Mouse (Mus musculus): Measurements from ENCODE around the gene Rab31.
"Not testable (repeated sequence)": the region's sequence is repeated elsewhere in the genome, so short reads cannot be mapped to it uniquely, and the experiment has no call there.

Rab31 gene

DNA sequence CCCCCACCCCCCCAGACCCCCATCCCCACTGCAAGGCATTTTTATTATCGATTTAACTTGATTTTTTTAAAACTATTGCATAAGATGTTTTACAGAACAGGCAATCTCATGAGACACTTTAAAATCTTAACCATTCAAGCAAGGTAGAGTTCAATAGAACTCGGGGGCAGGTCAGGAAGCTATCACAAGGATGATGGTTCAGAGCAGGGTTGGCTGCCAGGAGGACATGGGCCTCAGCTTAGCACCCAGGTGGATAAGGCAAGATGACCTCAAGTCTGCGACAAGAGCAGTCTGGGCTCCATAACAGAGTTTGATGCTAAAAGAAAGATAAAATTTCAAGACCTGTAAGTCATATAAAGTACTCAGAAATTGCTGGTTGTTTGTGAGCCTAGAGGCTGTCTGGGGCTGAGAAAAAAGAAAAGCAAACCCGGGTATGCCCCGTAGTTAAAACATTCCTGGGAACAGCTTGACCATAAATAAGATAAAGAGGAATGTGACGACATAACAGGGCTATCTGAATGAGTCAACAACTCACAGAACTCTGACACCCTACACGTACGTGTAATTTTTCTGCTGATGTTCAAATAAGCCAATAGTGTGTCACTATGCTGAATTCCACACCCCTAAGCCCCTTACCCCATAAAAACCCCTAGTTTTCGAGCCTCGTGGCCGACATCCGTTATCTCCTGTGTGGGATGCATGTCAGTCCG is 143.6 kb downstream of the Rab31 start:
- CTCF ChIA-PET = not testable (repeated sequence)

DNA sequence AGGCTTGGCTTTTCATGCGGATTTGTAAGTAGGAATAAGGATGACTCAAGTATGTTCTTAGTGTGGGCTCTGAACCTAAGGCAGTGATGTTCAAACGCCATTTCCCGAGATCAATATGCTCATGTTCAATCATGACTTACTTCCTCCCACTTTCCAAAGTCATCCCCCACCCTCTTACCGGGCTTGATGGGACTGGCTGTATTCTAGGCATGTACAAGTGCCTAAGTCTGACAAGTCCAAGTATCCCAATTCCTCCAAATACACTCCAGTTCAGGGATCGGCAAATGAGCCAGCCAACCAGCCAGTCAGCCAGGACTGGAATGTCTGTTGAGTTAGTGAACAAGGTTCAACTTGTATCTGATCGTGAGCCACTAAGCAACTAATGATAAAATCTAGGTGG is 146.3 kb downstream of the Rab31 start:
- CTCF ChIA-PET = no interaction called here

DNA sequence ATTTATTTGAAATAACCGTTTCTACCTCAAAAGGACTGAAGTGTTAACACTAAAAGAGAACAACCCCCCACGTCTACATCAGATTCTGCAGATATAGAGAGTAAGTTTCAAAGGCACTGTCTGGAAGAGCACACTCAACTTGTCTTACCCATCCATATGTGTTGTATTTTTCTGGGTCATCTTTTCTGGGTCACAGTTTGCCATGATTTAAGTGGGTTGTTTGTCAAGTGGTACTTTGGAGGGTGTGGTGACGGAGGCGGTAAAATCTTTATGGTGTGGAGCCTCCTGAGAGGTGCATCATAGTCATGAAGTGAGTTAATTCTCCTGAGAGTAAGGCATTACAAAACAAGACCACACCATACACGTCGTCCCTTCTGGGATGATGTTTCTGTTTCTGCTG is 147.0 kb downstream of the Rab31 start:
- CTCF ChIA-PET = no interaction called here

DNA sequence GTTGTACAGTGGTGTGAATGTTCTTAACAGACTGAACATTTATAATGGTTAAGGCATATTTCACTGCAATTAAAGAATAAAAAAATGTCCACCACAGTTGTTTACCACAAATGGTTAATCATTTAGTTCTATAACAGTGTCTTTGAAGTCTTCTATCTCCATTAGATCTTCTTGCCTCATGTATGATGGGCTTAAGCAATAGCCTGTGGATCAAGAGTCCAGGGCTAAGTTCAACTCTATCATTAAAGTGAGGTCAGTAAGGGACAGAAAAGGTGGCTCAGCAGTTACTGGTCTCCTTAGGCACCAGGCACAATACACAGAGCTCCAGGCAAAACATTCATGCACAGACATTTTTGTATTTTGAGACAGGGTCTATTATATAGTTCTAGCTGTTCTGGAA is 149.4 kb downstream of the Rab31 start:
- CTCF ChIA-PET = no interaction called here

DNA sequence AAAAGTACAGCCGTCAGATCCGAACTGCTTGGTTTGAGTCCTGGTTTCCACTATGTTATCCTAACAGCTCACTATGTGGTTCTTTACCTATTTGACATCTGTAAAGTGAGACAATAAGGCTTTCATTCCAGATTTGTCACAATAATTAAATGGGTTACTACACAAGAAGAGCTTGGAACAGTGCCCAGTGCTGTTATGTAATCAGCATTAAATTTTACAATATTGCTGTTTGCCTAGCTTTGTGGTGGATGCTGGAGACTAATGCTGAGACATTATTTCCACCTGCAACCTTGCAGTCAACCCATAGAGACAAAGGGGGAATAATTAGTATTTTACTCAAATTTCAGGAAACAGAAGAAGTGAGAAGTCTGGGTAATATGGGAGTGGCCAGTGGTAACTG is 154.1 kb downstream of the Rab31 start:
- CTCF ChIA-PET = no interaction called here

DNA sequence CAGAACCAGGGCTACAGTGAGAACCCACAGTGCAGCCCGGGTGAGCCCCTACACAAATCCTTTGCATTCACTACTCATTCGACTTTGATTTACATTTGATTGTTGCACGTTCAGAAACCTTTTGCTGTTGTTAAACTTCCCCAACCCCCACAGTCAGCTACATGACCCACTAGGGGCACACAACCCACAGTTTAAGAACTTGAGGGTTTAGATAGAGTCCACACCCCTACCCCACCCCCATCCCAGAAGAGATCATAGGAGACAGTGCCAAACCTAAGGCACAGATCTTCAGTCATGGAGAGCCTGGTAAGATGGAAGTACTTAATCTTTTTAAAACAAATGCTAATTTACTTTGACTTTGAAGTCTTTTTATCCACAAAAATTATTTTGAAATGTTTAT is 156.9 kb downstream of the Rab31 start:
- CTCF ChIA-PET = no interaction called here

DNA sequence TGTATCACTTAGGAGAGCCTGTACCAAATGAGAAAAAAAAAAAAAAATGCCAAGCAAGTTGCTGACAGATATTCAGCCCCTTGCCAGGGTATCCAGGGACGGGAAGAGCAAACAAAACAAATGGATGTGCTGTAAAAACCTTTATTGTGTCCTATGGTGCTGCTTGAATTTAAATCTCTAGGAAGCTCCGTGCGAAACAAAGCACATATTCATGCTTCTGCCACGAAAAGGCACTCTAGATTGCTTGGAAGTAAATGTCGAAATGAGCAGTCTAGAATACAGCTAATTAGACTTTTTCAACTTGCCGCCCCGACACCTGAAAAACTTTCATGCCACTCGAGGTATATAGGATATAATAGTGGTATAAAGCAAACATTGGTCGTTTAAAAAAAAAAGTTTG is 158.1 kb downstream of the Rab31 start:
- CTCF ChIA-PET = no interaction called here

DNA sequence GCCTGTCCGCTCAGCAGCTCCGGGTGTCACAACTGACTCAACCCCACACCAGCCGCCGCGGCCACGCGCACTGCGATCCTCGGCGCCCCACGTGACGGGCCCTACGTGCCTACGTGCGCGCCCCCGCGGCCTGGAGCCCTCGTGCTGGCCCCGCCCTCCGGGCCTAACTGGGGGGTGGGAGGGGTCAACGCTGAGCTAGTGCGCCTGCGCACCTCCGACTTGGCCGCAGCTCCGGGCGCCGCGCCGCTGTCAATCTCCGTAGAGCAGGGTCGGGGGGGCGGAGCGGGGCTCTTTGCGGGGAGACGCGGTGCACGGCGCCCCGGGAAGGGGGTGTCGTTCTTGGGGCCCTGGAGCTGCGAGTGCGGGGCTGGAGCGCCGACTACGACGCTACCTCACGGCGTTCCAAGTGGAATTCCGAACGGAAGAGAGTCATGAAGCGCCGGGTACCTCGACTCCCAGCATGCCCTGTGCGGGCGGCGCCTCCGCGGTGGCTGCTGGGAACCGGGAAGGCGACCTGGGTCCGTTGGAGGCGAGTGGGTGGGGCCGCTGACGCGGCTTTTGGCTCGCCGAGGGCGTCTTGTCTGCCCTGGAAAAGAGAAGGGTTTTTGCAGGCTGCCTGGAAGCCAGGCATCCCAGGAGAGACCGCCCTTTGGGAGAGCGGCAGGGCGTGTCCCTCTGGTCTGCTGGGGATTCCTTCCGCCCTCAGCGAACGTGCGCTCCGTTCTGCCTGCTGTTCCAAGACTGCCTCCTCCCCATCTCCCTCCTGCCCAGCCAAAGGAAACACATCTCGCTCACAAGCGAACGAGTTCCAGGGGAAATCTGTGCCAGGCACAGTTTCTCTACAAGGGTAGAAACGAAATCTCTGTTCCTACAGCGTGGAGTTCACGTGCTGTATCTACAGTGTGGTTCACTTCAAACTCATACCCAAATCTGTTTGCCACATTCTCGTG is 158.8 kb downstream of the Rab31 start, which contains the start of gene Vapa:
TSS of gene Vapa (minus strand) at position 93 of the 950 bp plus-strand sequence.
- CTCF ChIA-PET = no interaction called here

DNA sequence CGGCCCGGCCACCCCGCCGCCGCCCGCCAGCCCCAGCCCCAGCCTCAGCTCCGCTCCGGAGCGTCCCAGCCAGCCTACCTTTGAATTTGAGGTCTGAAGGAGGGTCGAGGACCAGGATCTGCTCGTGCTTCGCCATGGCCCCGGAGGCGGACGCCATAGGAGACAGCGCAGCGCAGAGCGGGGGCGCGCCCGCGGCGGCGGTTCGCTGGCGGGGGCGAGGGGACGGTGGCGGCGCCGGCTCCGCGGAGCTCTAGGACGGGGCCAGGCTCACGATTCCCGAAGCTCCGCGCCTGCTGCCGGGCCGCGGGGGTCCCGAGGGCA is 159.4 kb downstream of the Rab31 start:
- CTCF ChIA-PET = no interaction called here

DNA sequence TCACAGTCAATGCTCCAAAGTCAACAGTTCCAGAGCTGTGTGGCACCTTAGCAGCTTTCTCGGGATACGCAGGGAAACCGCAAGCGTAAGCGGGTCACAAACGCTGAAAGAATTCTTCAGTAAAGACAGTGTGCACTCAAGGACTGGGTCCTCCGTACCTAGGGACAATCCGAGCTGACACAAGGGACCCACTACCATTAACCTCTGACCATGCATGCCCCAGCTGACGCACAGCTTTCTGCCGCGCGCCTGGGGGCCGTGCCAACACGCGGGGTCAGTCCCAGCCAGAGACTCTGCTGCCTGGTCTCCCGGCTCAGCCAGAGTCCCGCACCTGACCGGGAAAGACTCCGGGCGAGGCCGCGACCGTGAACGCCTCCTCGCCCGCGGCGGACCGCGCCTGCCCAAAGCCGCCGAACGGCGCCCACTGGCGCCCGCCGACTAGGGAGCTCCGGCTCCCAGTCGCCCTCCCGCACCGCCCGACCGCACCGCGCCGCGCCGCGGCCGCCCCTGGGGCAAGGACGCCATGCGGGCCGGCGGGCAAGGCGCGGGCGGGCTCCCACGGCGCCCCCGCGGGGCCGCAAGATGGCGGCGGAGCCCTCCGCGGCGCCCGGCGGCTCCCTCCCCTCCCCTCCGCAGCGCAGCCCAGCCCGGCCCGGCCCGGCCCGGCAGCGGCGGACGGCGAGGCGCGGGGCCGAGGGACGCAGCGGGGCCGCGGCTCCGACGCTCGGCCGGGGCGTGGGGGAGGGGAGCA is 160.0 kb downstream of the Rab31 start:
- CTCF ChIA-PET = interaction anchor here (0.8 kb wide), 1 partner anchor 1413 kb away, joined by 4 read pairs; no protein-coding TSS in a partner anchor

DNA sequence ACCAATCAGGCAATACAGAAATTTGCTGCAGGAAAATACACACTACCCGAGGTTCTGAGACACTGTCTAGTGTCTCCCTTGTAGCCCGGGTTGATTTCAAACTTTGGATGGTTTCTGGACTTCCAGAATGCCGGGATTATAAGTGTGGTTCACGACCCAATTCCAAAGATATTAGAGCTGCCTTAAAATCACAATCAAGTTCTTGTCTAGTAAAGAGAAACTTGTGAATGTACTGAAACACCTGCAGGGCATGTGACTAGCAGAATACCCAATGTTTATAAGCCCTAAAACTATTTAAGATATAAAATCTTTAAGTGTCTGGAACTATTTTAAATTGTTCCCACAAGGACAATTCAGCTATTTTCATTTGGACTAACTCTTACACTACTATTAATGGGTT is 160.8 kb downstream of the Rab31 start:
- CTCF ChIA-PET = interaction anchor here (0.8 kb wide), 1 partner anchor 1412 kb away, joined by 4 read pairs; no protein-coding TSS in a partner anchor

DNA sequence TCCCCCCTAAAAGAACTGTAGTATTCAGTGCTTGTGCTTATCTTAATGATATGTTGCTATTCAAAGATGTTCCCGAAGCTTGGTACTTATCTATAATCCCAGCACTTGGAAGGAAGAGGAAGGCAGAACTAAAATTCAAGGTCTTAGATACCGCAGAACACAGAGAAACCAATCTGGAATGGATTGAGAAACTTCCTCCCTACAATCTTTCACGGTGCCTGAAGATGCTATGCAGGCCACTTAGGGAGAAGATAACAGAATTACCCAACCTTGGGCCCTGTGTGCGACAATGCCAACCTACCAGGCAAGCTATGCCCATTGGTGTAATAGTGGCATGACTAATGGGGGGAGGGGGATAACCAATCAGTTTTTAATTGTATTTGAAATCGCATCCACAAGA is 163.8 kb downstream of the Rab31 start:
- CTCF ChIA-PET = no interaction called here

DNA sequence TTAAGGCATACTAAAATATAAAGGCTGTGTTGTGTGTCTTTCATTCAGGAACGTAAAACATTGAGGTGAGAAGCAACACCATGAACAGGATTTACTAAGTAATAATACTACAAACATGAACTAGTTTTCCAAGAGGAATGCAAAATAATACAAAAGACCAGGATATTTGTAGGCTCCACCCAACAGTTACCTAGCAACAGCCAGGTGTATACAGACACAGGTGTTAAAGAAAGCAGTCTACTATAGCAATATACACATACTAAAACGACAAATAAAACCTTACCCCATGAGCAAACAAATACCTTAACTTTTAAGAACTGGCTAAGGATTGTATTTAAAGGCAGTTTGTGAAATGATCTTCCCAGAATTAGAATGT is 164.3 kb downstream of the Rab31 start:
- CTCF ChIA-PET = no interaction called here

DNA sequence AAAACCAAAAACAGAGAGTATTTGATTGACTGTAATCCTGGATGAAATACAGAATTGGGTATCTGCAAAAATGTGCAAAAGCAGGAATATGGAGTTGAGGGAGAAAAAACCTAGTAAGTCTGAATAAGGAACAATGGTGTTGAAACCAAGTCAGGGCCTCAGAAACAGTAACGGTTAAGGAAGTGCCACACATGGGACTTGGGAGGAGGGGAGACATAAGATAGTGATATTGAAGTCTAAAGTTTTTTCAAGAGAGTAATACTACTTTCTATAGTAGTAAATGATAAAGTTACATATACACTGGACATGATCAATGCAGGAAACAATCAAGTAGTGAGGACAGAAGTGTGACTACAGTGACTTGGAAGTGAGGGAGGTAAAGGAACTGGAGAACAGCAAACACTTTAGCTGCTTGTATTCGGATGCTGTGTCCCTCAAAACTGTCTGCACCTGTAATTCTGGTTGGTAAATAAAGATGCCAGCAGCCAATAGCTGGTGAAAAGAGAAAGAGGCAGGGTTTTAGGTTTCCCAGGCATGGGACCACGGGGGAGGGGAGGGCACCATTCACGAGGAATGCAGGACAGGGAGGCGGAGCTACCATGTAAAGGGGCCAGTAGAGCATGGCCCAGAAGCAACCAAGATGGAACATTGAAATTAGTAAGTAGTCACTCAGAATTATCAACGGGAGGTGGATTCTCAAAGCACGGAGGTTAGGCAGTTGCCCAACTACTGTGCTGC is 164.8 kb downstream of the Rab31 start:
- CTCF ChIA-PET = no interaction called here

DNA sequence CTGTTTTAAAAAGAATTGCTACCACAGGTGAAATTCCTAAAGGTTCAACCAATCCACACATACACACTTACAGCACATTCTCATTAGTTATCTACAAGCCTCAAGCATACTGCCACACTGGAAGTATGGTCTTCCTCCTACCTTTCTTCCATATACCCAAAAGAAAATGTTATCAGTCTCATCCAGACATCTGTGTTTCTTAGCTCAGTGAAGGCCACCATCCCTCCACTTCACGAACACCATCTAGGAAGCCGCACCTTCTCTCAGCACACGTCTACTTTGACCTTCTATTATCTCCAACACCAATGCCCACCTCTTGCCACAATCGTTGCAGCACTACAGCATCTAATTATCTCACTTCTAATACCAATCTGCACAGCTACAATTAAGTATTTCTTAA is 166.5 kb downstream of the Rab31 start:
- CTCF ChIA-PET = no interaction called here

DNA sequence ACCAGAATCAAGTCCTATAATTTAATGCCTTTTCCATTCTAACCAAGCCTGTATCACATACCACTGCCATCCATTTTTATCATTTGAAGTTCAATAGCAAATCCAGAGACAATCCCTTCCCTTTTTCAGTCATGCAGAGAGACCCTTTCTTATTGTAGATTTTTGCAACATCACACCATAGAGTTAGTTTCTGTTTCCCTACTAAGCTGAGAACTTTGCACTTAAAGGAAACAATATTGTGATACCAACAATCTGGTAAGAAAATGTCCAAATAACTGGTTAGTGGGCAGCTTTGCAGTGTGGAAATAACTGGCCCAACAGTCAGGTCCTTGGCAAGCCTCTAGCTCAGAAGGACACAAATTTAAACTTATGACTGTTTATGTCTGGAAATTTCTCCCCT is 167.7 kb downstream of the Rab31 start:
- CTCF ChIA-PET = no interaction called here

DNA sequence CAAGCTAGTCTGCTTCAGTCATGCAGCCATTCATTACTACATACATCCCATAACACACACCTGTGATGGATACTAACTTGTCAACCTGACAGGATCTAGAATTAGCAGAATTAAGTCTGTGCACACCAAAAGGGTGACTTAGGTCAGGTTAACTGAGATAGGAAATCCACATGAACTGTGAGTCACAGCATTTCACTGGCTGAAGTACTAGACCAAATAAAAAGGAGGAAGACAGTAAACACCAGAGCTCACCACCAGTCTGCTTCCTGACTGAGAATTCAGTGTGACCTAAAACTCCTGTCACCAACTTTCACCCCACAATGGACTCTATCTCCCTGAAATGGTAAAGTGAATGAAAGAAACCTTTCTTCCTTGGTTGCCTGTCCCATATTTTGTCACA is 168.2 kb downstream of the Rab31 start:
- CTCF ChIA-PET = no interaction called here
